Mouse (Mus musculus) small intestine, adult 2 months (tissue): ENCODE results near the gene Plek. TPM values are rescaled to one million over a fixed set of nuclear protein-coding genes. Genes with fewer than 3 reads are reported as not detected.

Experiments
- H3K27ac ChIP-seq: fragments of 200-500 bp; 2 replicates; pipeline ENCODE4 v1.5.1; 2012; ENCODE audit warnings: low read depth, low read length, control low read depth, inconsistent platforms; ENCODE audit not compliant: insufficient read depth
- H3K27me3 ChIP-seq: fragments of 200-500 bp; 2 replicates; pipeline ENCODE4 v1.6.1; 2012; ENCODE audit warnings: mild to moderate bottlenecking, moderate library complexity, low read length, inconsistent platforms; ENCODE audit not compliant: control insufficient read depth, insufficient read depth
- H3K36me3 ChIP-seq: fragments of 200-500 bp; 2 replicates; pipeline ENCODE4 v1.6.1; 2012; ENCODE audit warnings: mild to moderate bottlenecking, low read length, control low read depth, inconsistent platforms; ENCODE audit not compliant: control insufficient read depth, insufficient read depth
- H3K4me1 ChIP-seq: fragments of 200-500 bp; 2 replicates; pipeline ENCODE4 v1.6.1; 2012; ENCODE audit warnings: low read length, inconsistent platforms, mixed read lengths; ENCODE audit not compliant: control insufficient read depth, insufficient read depth, insufficient read length
- H3K4me3 ChIP-seq: fragments of 200-500 bp; 2 replicates; pipeline ENCODE4 v1.5.1; 2012; ENCODE audit warnings: low read depth, mild to moderate bottlenecking, control low read depth, inconsistent platforms, low read length, moderate library complexity
- CTCF ChIP-seq: fragments of 200-500 bp; IDR thresholded peaks from 2 replicates; pipeline ENCODE4 v1.5.1; 2012; ENCODE audit warnings: low read depth, mild to moderate bottlenecking, control low read depth, inconsistent platforms, low read length, moderate library complexity, mixed read lengths; ENCODE audit not compliant: insufficient replicate concordance, insufficient read length; ENCODE audit errors: extremely low read depth
- POLR2A ChIP-seq: fragments of 200-500 bp; IDR thresholded peaks from 2 replicates; pipeline ENCODE4 v1.6.1; 2012; ENCODE audit warnings: low read depth, mild to moderate bottlenecking, control low read depth, inconsistent platforms, low read length, moderate library complexity
- WGBS: fragments of 180-500 bp; shearing (Covaris S2); methylation state at CpG from one replicate; pipeline ENCODE4 v1.1.7; 2018; 5-methylcytosine and 5-hydroxymethylcytosine counted together
- polyA plus RNA-seq: library from polyadenylated mRNA; depleted of rRNA; stranded (reverse); fragments of >200 nt; gene quantifications from 2 replicates; pipeline ENCODE4 v1.2.3, GENCODE M21; 2012

Gene Plek
- polyA plus RNA-seq, 1 experiment, result 0.33 TPM

GRCm38 (mm10) chr11:16957030-16957429 is 95.2 kb downstream of the Plek start:
- no peaks in the 10 kb centered on the region for H3K36me3 ChIP-seq
- no peaks in the 10 kb centered on the region for H3K27me3 ChIP-seq
- no peak overlapping the region for H3K27ac ChIP-seq
- TF ChIP-seq POLR2A (no peak), CTCF (no peak)
- H3K4me1 ChIP-seq, result no peaks in the 10 kb centered on the region
- no peak overlapping the region for H3K4me3 ChIP-seq
- 87% methylated on average over 6 of the region's 6 CpGs for WGBS

- H3K4me3 ChIP-seq, result no peak overlapping the region
- H3K27me3 ChIP-seq, result no peaks in the 10 kb centered on the region
- no peaks in the 10 kb centered on the region for H3K4me1 ChIP-seq
- TF ChIP-seq CTCF, result no peak
- no peak for TF ChIP-seq POLR2A
- no peak overlapping the region for H3K27ac ChIP-seq
- 79% methylated on average over 6 of the region's 6 CpGs for WGBS
- H3K36me3 ChIP-seq, result no peaks in the 10 kb centered on the region
Measured at GRCm38 (mm10) chr11:16956115-16956862, 95.9 kb downstream of the Plek start.

- Histone ChIP-seq H3K27ac (no peak overlapping the region), H3K36me3 (no peaks in the 10 kb centered on the region), H3K27me3 (no peaks in the 10 kb centered on the region), H3K4me3 (peak overlapping the region; percentile 96), H3K4me1 (no peaks in the 10 kb centered on the region)
- under 1% methylated on average over 9 of the region's 9 CpGs for WGBS
- TF ChIP-seq POLR2A (no peak), CTCF (no peak)
Measured at GRCm38 (mm10) chr11:16951761-16952010, 100.5 kb downstream of the Plek start.

DNA sequence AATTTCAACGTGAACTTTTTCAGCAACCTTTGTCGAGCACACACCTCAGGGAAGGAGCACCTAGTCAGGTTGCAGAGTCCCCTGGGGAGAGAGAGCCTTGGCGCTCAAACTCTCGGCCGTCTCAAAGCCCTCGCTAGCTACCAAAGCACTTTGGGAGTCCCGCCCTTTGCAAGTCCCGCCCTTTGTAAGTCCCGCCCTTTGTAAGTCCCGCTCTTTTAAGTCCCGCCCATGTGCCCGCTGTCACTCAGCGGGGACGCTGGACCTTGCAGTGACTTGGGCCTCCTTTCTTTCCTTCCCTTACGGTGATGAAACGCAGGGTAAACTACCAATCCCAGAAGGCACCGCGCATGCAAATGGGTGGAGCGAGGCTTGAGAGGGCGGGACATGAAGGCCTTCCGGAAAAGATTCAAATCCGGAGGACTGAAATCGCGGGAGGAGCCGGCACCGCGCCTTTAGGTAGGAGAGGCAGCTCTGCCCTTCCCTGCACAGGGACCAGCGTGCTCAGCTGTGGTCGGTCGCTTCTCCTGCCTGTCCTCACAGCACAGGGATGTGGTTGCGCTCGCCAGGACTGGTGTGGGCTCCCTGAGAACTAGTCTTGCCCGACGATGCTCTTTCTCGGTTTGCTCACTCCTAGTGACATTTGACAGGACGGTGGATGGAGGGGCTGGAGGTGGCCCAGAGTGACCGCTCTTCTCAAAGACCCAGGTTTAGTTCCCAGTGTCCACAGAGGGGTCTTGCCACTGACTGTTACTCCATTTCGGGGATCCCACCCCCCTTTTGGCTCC is 101.0 kb downstream of the Plek start, which contains the start of gene Fbxo48:
Gene Fbxo48 (plus strand): TSS at position 400 of the 785 bp plus-strand sequence.
- no peaks in the 10 kb centered on the region for H3K27me3 ChIP-seq
- under 1% methylated on average over 38 of the region's 38 CpGs for WGBS
- no peaks in the 10 kb centered on the region for H3K36me3 ChIP-seq
- no peaks in the 10 kb centered on the region for H3K4me1 ChIP-seq
- no peak for TF ChIP-seq CTCF
- TF ChIP-seq POLR2A, result peak; percentile 43
- 0 out of 2 replicates have a peak within 1 kb of the TSS, but pooled peaks have one; percentile 6 for H3K27ac ChIP-seq
- peak within 1 kb of the TSS; percentile 96 for H3K4me3 ChIP-seq

DNA sequence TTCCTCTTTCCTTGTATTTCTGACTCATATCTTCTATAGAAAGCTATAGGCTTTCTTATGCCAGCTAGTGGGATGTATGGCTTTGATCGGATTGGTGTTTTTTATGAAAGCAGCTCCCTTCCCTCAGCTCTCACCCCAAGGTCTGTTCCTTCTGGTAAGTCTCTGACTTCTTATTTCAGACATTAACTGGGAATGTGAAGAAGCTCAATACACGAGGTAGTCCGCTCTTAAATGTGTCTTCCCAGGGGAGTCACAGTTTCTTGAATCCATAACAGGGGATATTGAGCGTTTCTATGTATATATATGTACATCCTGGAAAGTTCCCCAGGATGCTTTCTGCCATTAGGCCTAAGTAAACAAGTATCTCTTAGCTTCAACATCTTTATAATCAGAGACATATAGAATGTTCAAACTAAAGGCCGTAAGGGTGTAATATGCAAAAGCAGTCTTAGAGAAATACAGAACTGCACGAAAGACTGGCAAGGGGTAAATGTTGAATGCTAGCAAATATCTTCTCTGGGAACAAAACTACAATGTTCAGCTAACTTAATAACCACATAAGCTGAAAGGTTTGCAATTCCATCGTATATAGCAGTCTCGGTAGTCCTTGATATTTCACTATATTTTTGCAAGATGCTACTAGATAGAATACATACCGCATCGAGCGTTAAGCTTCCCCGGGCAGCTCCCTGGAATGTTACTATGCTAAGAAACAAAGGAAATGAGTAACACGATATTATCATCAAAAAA is 101.8 kb downstream of the Plek start:
- TF ChIP-seq POLR2A, result no peak
- no peak for TF ChIP-seq CTCF
- Histone ChIP-seq H3K36me3 (no peaks in the 10 kb centered on the region), H3K4me1 (0 out of 2 replicates have a peak, but pooled peaks cover 2% of the 10 kb centered on the region), H3K27me3 (no peaks in the 10 kb centered on the region), H3K27ac (0 out of 2 replicates have a peak overlapping the region, but pooled peaks have one; percentile 6), H3K4me3 (peak overlapping the region; percentile 67)
- WGBS, result 5% methylated on average over 13 of the region's 13 CpGs

DNA sequence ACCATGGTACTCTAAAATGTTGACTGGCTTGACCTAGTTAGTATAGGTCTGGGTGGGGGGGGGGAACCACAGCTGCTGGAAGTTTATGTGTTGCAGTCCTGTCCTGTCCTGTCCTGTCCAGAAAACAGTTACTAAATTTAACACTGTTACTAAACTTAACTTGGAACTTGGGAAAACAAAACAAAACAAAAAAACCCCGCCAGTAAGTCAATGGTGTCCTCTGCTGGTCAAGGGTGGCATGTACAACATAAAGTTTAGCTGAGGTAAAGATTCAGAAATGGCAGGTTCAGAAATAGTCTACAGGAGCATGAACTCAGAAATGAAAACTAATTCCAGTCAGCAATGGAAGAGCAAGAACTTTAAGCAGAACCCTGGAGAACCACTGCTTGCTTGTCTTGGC is 103.4 kb downstream of the Plek start:
- Histone ChIP-seq H3K27me3 (no peaks in the 10 kb centered on the region), H3K4me1 (0 out of 2 replicates have a peak, but pooled peaks cover 2% of the 10 kb centered on the region), H3K36me3 (no peaks in the 10 kb centered on the region), H3K27ac (no peak overlapping the region), H3K4me3 (no peak overlapping the region)
- TF ChIP-seq POLR2A (no peak), CTCF (peak; percentile 27; the same call in 1 of the 2 replicates)
- 0% methylated on average over 1 of the region's 1 CpGs for WGBS
